Comparison of ENCODE assay signal across 8 mouse cellular contexts in genomic region chr2:32712108-32712551, GRCm38 (mm10). TPM values are rescaled to one million over a fixed set of nuclear protein-coding genes. Genes with fewer than 3 reads are reported as not detected.
DNase-seq lines count a peak whose midpoint lies in the region; ATAC-seq and TF ChIP-seq lines count a peak whose summit lies in the region.

No protein-coding gene starts in this region.

- H3K9me3 ChIP-seq in intestine, embryonic 15.5 days, result no peaks in the 10 kb centered on the region
- H3K9me3 ChIP-seq in stomach, embryonic 15.5 days, result no peaks in the 10 kb centered on the region

- H3K79me2 ChIP-seq in liver, adult 2 months (ENCODE audit: control insufficient read depth, insufficient read depth, low read length), result peaks cover 34% of the 10 kb centered on the region
- peaks cover 47% of the 10 kb centered on the region for H3K79me2 ChIP-seq in myocyte (ENCODE audit: control insufficient read depth, insufficient read depth)

- H3K27me3 ChIP-seq in intestine, embryonic 15.5 days (replicated peaks), result no peaks in the 10 kb centered on the region
- H3K27me3 ChIP-seq in liver, adult 2 months (ENCODE audit: control insufficient read depth, insufficient read depth, low read length), result no peaks in the 10 kb centered on the region
- H3K27me3 ChIP-seq in myocyte (ENCODE audit: control insufficient read depth, insufficient read depth, insufficient read length), result no peaks in the 10 kb centered on the region
- H3K27me3 ChIP-seq in stomach, embryonic 15.5 days (replicated peaks), result no peaks in the 10 kb centered on the region

- peaks cover 26% of the 10 kb centered on the region for H3K4me1 ChIP-seq in intestine, embryonic 15.5 days (replicated peaks)
- peaks cover 22% of the 10 kb centered on the region for H3K4me1 ChIP-seq in liver, adult 2 months (ENCODE audit: control insufficient read depth, insufficient read depth, low read length)
- H3K4me1 ChIP-seq in stomach, embryonic 15.5 days, result peaks cover 28% of the 10 kb centered on the region

- H3ac ChIP-seq in myocyte (ENCODE audit: control insufficient read depth, insufficient read length), result peak overlapping the region; percentile 87

- WGBS in intestine, embryonic 15.5 days, result under 1% methylated on average over 41 of the region's 41 CpGs
- under 1% methylated on average over 41 of the region's 41 CpGs for WGBS in liver, adult 2 months
- WGBS in stomach, embryonic 15.5 days, result under 1% methylated on average over 41 of the region's 41 CpGs

- TF ChIP-seq POLR2A in liver, adult 2 months (IDR thresholded peaks at IDR 0.05; ENCODE audit: extremely low read depth, insufficient read depth, low read length), result no peak
- TF ChIP-seq POLR2A in myocyte (IDR thresholded peaks at IDR 0.05; ENCODE audit: insufficient read length, low read depth), result peak; percentile 40

- H3K9ac ChIP-seq in intestine, embryonic 15.5 days, result peak overlapping the region; percentile 75
- peak overlapping the region; percentile 98 for H3K9ac ChIP-seq in liver, adult 2 months (ENCODE audit: low read depth, low read length)
- peak overlapping the region; percentile 75 for H3K9ac ChIP-seq in stomach, embryonic 15.5 days

- ATAC-seq in frontal cortex, adult (ENCODE audit: low TSS enrichment), result no peak
- ATAC-seq in intestine, embryonic 15.5 days, result peak; percentile 62
- ATAC-seq in stomach, embryonic 15.5 days (ENCODE audit: insufficient read depth, low FRiP score, low read depth), result peak; percentile 50

- peak overlapping the region; percentile 98 for H3K27ac ChIP-seq in intestine, embryonic 15.5 days
- peak overlapping the region; percentile 45 for H3K27ac ChIP-seq in liver, adult 2 months (replicated peaks; ENCODE audit: insufficient read depth, low read depth, low read length)
- H3K27ac ChIP-seq in stomach, embryonic 15.5 days, result peak overlapping the region; percentile 97

- H3K4me3 ChIP-seq in intestine, embryonic 15.5 days (replicated peaks), result peak overlapping the region; percentile 89
- peak overlapping the region; percentile 77 for H3K4me3 ChIP-seq in liver, adult 2 months (ENCODE audit: insufficient read depth, low read depth, low read length)
- H3K4me3 ChIP-seq in myocyte, result peak overlapping the region; percentile 65
- peak overlapping the region; percentile 86 for H3K4me3 ChIP-seq in stomach, embryonic 15.5 days (replicated peaks)

- no peak for TF ChIP-seq CTCF in liver, adult 2 months (IDR thresholded peaks at IDR 0.05; ENCODE audit: low read depth, low read length)

- H3K36me3 ChIP-seq in intestine, embryonic 15.5 days, result peaks cover 25% of the 10 kb centered on the region
- H3K36me3 ChIP-seq in liver, adult 2 months (ENCODE audit: control insufficient read depth, insufficient read depth, low read length), result peaks cover 22% of the 10 kb centered on the region
- H3K36me3 ChIP-seq in myocyte (ENCODE audit: control insufficient read depth, insufficient read depth), result peaks cover 34% of the 10 kb centered on the region
- peaks cover 33% of the 10 kb centered on the region for H3K36me3 ChIP-seq in stomach, embryonic 15.5 days

- peak overlapping the region; percentile 79 for H3K4me2 ChIP-seq in intestine, embryonic 15.5 days (replicated peaks)
- peak overlapping the region; percentile 99 for H3K4me2 ChIP-seq in myocyte (ENCODE audit: low read depth)
- peak overlapping the region; percentile 86 for H3K4me2 ChIP-seq in stomach, embryonic 15.5 days

- peak; percentile 64 to 66 for DNase-seq in frontal cortex, postnatal 10 days (ENCODE audit: low spot score in 2 of 2)
- peak; percentile 66 to 67 for DNase-seq in cerebellum, postnatal 14 days
- DNase-seq in gastrocnemius, postnatal 25 days, result peak; percentile 76
- no peak for DNase-seq in liver, adult 2 months (ENCODE audit: extremely low read depth, low read depth, low spot score)

TF ChIP-seq in myocyte, 11 proteins besides CTCF, POLR2A, EP300 and RAD21:
- TF ChIP-seq USF1 (IDR thresholded peaks at IDR 0.05; ENCODE audit: low read depth) (no peak), MAX (IDR thresholded peaks at IDR 0.05; ENCODE audit: low read depth) (no peak), SRF (IDR thresholded peaks at IDR 0.05; ENCODE audit: control insufficient read depth, insufficient read length, low read depth) (no peak), CEBPB (IDR thresholded peaks at IDR 0.05; ENCODE audit: insufficient read depth, poor library complexity, severe bottlenecking) (no peak), MYOD1 (IDR thresholded peaks at IDR 0.05; ENCODE audit: control insufficient read depth in 1 of 3, insufficient read length in 2 of 3, low read depth in 2 of 3) (no peak), E2F4 (IDR thresholded peaks at IDR 0.05; ENCODE audit: insufficient read depth) (no peak), MYOG (IDR thresholded peaks at IDR 0.05; ENCODE audit: control insufficient read depth in 1 of 3, insufficient read depth in 1 of 3, insufficient read length in 2 of 3, low read depth in 2 of 3) (no peak), REST (IDR thresholded peaks at IDR 0.05; ENCODE audit: insufficient read depth, insufficient read length) (no peak), POLR2AphosphoS2 (IDR thresholded peaks at IDR 0.05; ENCODE audit: insufficient read length, low read depth) (no peak), TCF12 (IDR thresholded peaks at IDR 0.05; ENCODE audit: insufficient read depth, poor library complexity, severe bottlenecking) (no peak), TCF3 (IDR thresholded peaks at IDR 0.05; ENCODE audit: insufficient read length, low read depth) (no peak)

RNA-seq across cellular contexts. Expression of gene Cdk9, which starts 0.7 kb away (rescaled TPM):
- total RNA-seq in gastrocnemius, postnatal 25 days (2021), result 10 to 100 TPM; 17.2 to 20.0 TPM
- 95.7 and 99.6 TPM in 2 replicates for polyA plus RNA-seq in intestine, embryonic 15.5 days (2015; fragmentation: Nextera tagmentation; extraction: Ambion mirVana)
- 19.5 and 27.3 TPM in 2 replicates for total RNA-seq in liver, adult 2 months (2014; rRNA removed)
- 46.6 and 63.7 TPM in 2 replicates for polyA plus RNA-seq in liver, adult 2 months (2012; rRNA removed)
- 76.6 TPM for polyA plus RNA-seq in myocyte (2012; fragmentation: generic; extraction: Trizol)
- 89.8 and 91.4 TPM in 2 replicates for polyA plus RNA-seq in stomach, embryonic 15.5 days (2015; fragmentation: Nextera tagmentation; extraction: Ambion mirVana)

RNA-seq across cellular contexts. Expression of gene Fpgs, which starts 8.2 kb away (rescaled TPM):
- total RNA-seq in gastrocnemius, postnatal 25 days (2021), result 1 to 10 TPM; 3.9 to 4.7 TPM
- 30.1 and 35.5 TPM in 2 replicates for polyA plus RNA-seq in intestine, embryonic 15.5 days (2015; fragmentation: Nextera tagmentation; extraction: Ambion mirVana)
- 158 and 175 TPM in 2 replicates for total RNA-seq in liver, adult 2 months (2014; rRNA removed)
- 414 and 481 TPM in 2 replicates for polyA plus RNA-seq in liver, adult 2 months (2012; rRNA removed)
- 20.7 TPM for polyA plus RNA-seq in myocyte (2012; fragmentation: generic; extraction: Trizol)
- 33.8 and 34.1 TPM in 2 replicates for polyA plus RNA-seq in stomach, embryonic 15.5 days (2015; fragmentation: Nextera tagmentation; extraction: Ambion mirVana)

RNA-seq across cellular contexts. Expression of gene Sh2d3c, which starts 8.7 kb away (rescaled TPM):
- total RNA-seq in gastrocnemius, postnatal 25 days (2021), result 1 to 10 TPM; 4.2 to 8.4 TPM
- polyA plus RNA-seq in intestine, embryonic 15.5 days (2015; fragmentation: Nextera tagmentation; extraction: Ambion mirVana), result 27.8 and 28.6 TPM in 2 replicates
- 2.2 and 3.2 TPM in 2 replicates for total RNA-seq in liver, adult 2 months (2014; rRNA removed)
- polyA plus RNA-seq in liver, adult 2 months (2012; rRNA removed), result 7.5 and 10.4 TPM in 2 replicates
- polyA plus RNA-seq in myocyte (2012; fragmentation: generic; extraction: Trizol), result 0.52 TPM
- 26.2 and 28.6 TPM in 2 replicates for polyA plus RNA-seq in stomach, embryonic 15.5 days (2015; fragmentation: Nextera tagmentation; extraction: Ambion mirVana)

RNA-seq across cellular contexts. Expression of gene 6330409D20Rik, which starts 28.7 kb away (rescaled TPM):
- not detected for total RNA-seq in gastrocnemius, postnatal 25 days (2021)
- polyA plus RNA-seq in intestine, embryonic 15.5 days (2015; fragmentation: Nextera tagmentation; extraction: Ambion mirVana), result 0.13 and 0.34 TPM in 2 replicates
- not detected in 2 replicates for total RNA-seq in liver, adult 2 months (2014; rRNA removed)
- not detected in 2 replicates for polyA plus RNA-seq in liver, adult 2 months (2012; rRNA removed)
- not detected for polyA plus RNA-seq in myocyte (2012; fragmentation: generic; extraction: Trizol)
- polyA plus RNA-seq in stomach, embryonic 15.5 days (2015; fragmentation: Nextera tagmentation; extraction: Ambion mirVana), result 0.27 and 0.45 TPM in 2 replicates

RNA-seq across cellular contexts. Expression of gene Tor2a, which starts 44.9 kb away (rescaled TPM):
- 1 to 10 TPM; 4.9 to 5.7 TPM for total RNA-seq in gastrocnemius, postnatal 25 days (2021)
- polyA plus RNA-seq in intestine, embryonic 15.5 days (2015; fragmentation: Nextera tagmentation; extraction: Ambion mirVana), result 61.4 and 64.2 TPM in 2 replicates
- total RNA-seq in liver, adult 2 months (2014; rRNA removed), result 26.6 and 35.6 TPM in 2 replicates
- 72.6 and 77.4 TPM in 2 replicates for polyA plus RNA-seq in liver, adult 2 months (2012; rRNA removed)
- 37.3 TPM for polyA plus RNA-seq in myocyte (2012; fragmentation: generic; extraction: Trizol)
- polyA plus RNA-seq in stomach, embryonic 15.5 days (2015; fragmentation: Nextera tagmentation; extraction: Ambion mirVana), result 63.8 and 68.5 TPM in 2 replicates

Comparison
In these comparisons a context has a peak if more than half of its experiments do, and no peak if none do; other contexts are left out.
1. H3K27ac ChIP-seq: peak in every context shown above with its lines; median percentile 98 in intestine, embryonic 15.5 days; 97 in stomach, embryonic 15.5 days; 45 in liver, adult 2 months.
2. RNA of gene Fpgs, which starts 8.2 kb away (polyA plus RNA-seq): 414 to 481 TPM in liver, adult 2 months; 33.8 to 34.1 TPM in stomach, embryonic 15.5 days, 30.1 to 35.5 TPM in intestine, embryonic 15.5 days and 20.7 TPM in myocyte (single experiment); every median in the first group is over 10 times any median in the second.
3. Peak in every context shown above with its lines, with median percentiles within 50 percentile points of each other: H3K4me2 ChIP-seq, H3K4me3 ChIP-seq and H3K9ac ChIP-seq.